Mouse (Mus musculus) MEL (cell line): Measurements from ENCODE around the gene Bace1. TPM values are rescaled to one million over a fixed set of nuclear protein-coding genes. Genes with fewer than 3 reads are reported as not detected.

Experiments used
- DNase-seq: peaks from one replicate; pipeline ENCODE4 v3.0.0; 2011; ENCODE audit warnings: low read depth, low spot score
- H3K27ac ChIP-seq: 2 replicates; pipeline ENCODE4 v1.5.1; 2012; ENCODE audit warnings: low read depth, mild to moderate bottlenecking, control low read depth, low read length, moderate library complexity; ENCODE audit not compliant: control insufficient read depth
- H3K27me3 ChIP-seq, 2 experiments: fragments of 150-350 bp in 1 of 2; sonication (generic) in 1 of 2; 2 replicates each; pipeline ENCODE4 v1.6.1; 2012; ENCODE audit warnings: low read length in 2 of 2, mild to moderate bottlenecking in 2 of 2, improper control_type of control experiment in 1 of 2, moderate library complexity in 1 of 2; ENCODE audit not compliant: insufficient read depth in 2 of 2, control insufficient read depth in 1 of 2
- H3K36me3 ChIP-seq, 2 experiments: 2 replicates each; pipeline ENCODE4 v1.6.1; 2012 to 2014; ENCODE audit warnings: low read length in 2 of 2, improper control_type of control experiment in 1 of 2, inconsistent platforms in 1 of 2, mild to moderate bottlenecking in 1 of 2; ENCODE audit not compliant: insufficient read depth in 2 of 2, control insufficient read depth in 1 of 2
- H3K4me1 ChIP-seq, 2 experiments: fragments of 150-350 bp in 1 of 2; sonication (generic) in 1 of 2; 2 replicates each; pipeline ENCODE4 v1.6.1; 2012; ENCODE audit warnings: low read length in 2 of 2, improper control_type of control experiment in 1 of 2, mild to moderate bottlenecking in 1 of 2; ENCODE audit not compliant: insufficient read depth in 2 of 2, control insufficient read depth in 1 of 2
- H3K4me3 ChIP-seq, 2 experiments: fragments of 150-350 bp in 1 of 2; sonication (generic) in 1 of 2; 2 replicates each; pipeline ENCODE4 v1.5.1; 2012; ENCODE audit warnings: low read depth in 2 of 2, low read length in 2 of 2, mild to moderate bottlenecking in 2 of 2, moderate library complexity in 2 of 2, control low read depth in 1 of 2, improper control_type of control experiment in 1 of 2; ENCODE audit not compliant: control insufficient read depth in 1 of 2, insufficient read depth in 1 of 2
- H3K79me2 ChIP-seq: 2 replicates; pipeline ENCODE4 v1.6.1; 2012; ENCODE audit warnings: mild to moderate bottlenecking, low read length, moderate library complexity; ENCODE audit not compliant: control insufficient read depth, poor library complexity, insufficient read depth
- H3K9ac ChIP-seq: 2 replicates; pipeline ENCODE4 v1.6.1; 2012; ENCODE audit warnings: low read depth, mild to moderate bottlenecking, control low read depth, low read length, moderate library complexity; ENCODE audit not compliant: control insufficient read depth, poor library complexity, severe bottlenecking
- H3K9me3 ChIP-seq: fragments of 150-350 bp; sonication (generic); replicated peaks from 2 replicates; pipeline ENCODE4 v1.6.1; 2012; ENCODE audit warnings: mild to moderate bottlenecking, low read length, improper control_type of control experiment, moderate library complexity; ENCODE audit not compliant: insufficient read depth
- ELF1 ChIP-seq: IDR thresholded peaks from 2 replicates; pipeline ENCODE4 v1.6.1; 2014; ENCODE audit warnings: low read depth, mild to moderate bottlenecking, inconsistent platforms, low read length, improper control_type of control experiment, moderate library complexity
- ETS1 ChIP-seq: IDR thresholded peaks from 2 replicates; pipeline ENCODE4 v1.6.1; 2012; ENCODE audit warnings: low read depth, mild to moderate bottlenecking, inconsistent platforms, low read length, improper control_type of control experiment, moderate library complexity
- GABPA ChIP-seq: IDR thresholded peaks from 2 replicates; pipeline ENCODE4 v1.6.1; 2012; ENCODE audit warnings: low read depth, mild to moderate bottlenecking, inconsistent platforms, low read length, improper control_type of control experiment, moderate library complexity
- GATA1 ChIP-seq: IDR thresholded peaks from 2 replicates; pipeline ENCODE4 v1.6.1; 2011; ENCODE audit warnings: low read depth, low read length, improper control_type of control experiment
- JUND ChIP-seq: IDR thresholded peaks from 2 replicates; pipeline ENCODE4 v1.6.1; 2011; ENCODE audit warnings: low read depth, mild to moderate bottlenecking, improper control_type of control experiment, low read length
- MAFK ChIP-seq: IDR thresholded peaks from 2 replicates; pipeline ENCODE4 v1.6.1; 2011; ENCODE audit warnings: low read depth, mild to moderate bottlenecking, low read length, improper control_type of control experiment, borderline replicate concordance
- MAX ChIP-seq: IDR thresholded peaks from 2 replicates; pipeline ENCODE4 v1.6.1; 2011; ENCODE audit warnings: low read length, improper control_type of control experiment
- MAZ ChIP-seq: IDR thresholded peaks from 2 replicates; pipeline ENCODE4 v1.6.1; 2012; ENCODE audit warnings: low read depth, mild to moderate bottlenecking, inconsistent platforms, low read length, improper control_type of control experiment
- MYC ChIP-seq: IDR thresholded peaks from 2 replicates; pipeline ENCODE4 v1.6.1; 2011; ENCODE audit warnings: low read depth, mild to moderate bottlenecking, low read length, improper control_type of control experiment, moderate library complexity
- RAD21 ChIP-seq: IDR thresholded peaks from 2 replicates; pipeline ENCODE4 v1.6.1; 2011; ENCODE audit warnings: mild to moderate bottlenecking, low read depth, low read length, improper control_type of control experiment
- TCF12 ChIP-seq: IDR thresholded peaks from 2 replicates; pipeline ENCODE4 v1.6.1; 2014; ENCODE audit warnings: low read depth, mild to moderate bottlenecking, inconsistent platforms, low read length, improper control_type of control experiment, moderate library complexity
- ZMIZ1 ChIP-seq: IDR thresholded peaks from 2 replicates; pipeline ENCODE4 v1.6.1; 2012; ENCODE audit warnings: low read depth, mild to moderate bottlenecking, inconsistent platforms, low read length, improper control_type of control experiment, moderate library complexity
- ZNF384 ChIP-seq: IDR thresholded peaks from 2 replicates; pipeline ENCODE4 v1.6.1; 2012; ENCODE audit warnings: low read depth, mild to moderate bottlenecking, inconsistent platforms, low read length, improper control_type of control experiment
- polyA plus RNA-seq, 2 experiments: library from polyadenylated mRNA; stranded (reverse) in 1 of 2; unstranded in 1 of 2; fragments of >175 nt in 1 of 2; fragments of >200 nt in 1 of 2; gene quantifications; 2 replicates each; pipeline versions ENCODE4 v1.2.1 to v1.2.4; 2012; ENCODE audit warnings: low replicate concordance in 2 of 2, low read depth in 1 of 2; ENCODE audit not compliant: insufficient read length in 2 of 2, insufficient read depth in 1 of 2, missing spikeins in 1 of 2
- total RNA-seq: library from RNA; depleted of rRNA; stranded (reverse); fragments of 300-350 nt; gene quantifications from 2 replicates; pipeline ENCODE4 v1.2.3, GENCODE M21; 2012; rRNA removed

Gene Bace1
- 0.27 and 0.33 TPM in 2 replicates for total RNA-seq
- polyA plus RNA-seq, result 1 to 10 TPM in 1 of 2 experiments, not detected in 1; 4.0 TPM

DNA sequence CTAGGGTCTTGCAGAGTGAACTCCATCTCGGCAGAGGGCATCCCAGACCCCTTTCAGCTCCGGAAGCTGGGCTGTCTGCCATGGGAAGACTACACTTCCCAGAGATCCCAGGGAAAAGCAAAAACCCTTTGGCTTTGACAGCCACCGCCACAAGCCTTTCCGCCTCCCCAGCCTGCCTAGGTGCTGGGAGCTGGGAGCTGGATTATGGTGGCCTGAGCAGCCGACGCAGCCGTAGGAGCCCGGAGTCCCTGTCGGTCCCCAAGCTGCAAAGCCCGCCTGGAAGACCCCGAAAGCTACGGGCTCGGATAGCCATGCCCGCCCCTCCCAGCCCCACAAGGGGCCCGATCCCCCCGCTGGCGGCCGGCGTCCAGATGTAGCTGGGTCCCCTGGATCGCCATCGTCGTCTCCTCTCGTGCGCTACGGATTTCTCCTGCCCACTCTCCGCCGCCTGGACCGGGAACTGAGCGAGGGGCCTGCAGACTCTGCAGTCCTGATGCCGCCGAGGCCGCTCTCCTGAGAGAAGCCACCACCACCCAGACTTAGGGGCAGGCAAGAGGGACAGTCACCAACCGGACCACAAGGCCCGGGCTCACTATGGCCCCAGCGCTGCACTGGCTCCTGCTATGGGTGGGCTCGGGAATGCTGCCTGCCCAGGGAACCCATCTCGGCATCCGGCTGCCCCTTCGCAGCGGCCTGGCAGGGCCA is at the start of gene Bace1:
TSS of gene Bace1 (plus strand) at position 147 of the 705 bp plus-strand sequence.
- Histone ChIP-seq H3K27me3 (peaks cover 0 to 2% of the 10 kb centered on the region in 2 experiments; a peak in 2 of 4 replicates), H3K4me3 (no peak within 1 kb of the TSS), H3K4me1 (no peaks in the 10 kb centered on the region), H3K9ac (no peak within 1 kb of the TSS), H3K36me3 (no peaks in the 10 kb centered on the region), H3K9me3 (no peaks in the 10 kb centered on the region), H3K79me2 (no peaks in the 10 kb centered on the region), H3K27ac (no peak within 1 kb of the TSS)
- DNase-seq, result no peak
- TF ChIP-seq ZMIZ1, result no peak
- no peak for TF ChIP-seq MAFK
- no peak for TF ChIP-seq ELF1
- TF ChIP-seq RAD21, result no peak
- no peak for TF ChIP-seq GABPA
- TF ChIP-seq ETS1, result no peak
- no peak for TF ChIP-seq MAX
- no peak for TF ChIP-seq MYC
- TF ChIP-seq JUND, result no peak

DNA sequence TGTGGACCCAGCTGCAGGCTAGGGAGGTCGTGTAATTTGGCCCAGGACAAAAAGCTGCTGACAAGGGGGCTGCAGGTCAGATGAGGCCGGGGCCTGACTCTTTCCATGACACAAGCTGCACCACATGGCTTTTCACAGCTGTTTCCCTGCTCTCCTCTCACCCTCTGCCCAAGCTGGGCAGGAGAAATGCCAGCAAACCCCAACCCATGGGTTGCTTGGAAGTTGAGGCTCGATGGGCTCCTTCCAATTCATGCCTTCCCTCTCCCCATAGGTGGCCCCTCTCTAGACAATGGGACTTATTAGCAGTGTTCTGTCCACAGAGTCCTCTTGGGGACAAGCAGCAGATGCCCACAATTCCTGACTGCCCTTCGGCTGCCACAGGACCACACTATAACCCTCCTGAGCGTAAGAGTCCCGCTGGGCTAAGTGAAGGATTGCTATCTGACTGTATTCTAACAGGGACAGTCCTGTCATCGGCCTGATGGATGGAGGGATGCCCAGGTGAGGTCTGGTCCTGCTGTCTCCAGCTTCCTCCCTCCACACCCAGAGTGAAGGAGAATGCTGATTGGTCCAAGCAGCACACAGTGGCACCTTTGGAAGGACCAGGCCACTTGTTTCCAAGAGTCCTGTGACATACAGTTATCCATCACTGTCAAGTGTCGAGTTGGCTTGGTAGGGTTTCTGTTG is 46.8 kb upstream of the Bace1 start:
- no peak for TF ChIP-seq ZNF384
- no peak for TF ChIP-seq GATA1
- TF ChIP-seq MAZ, result no peak
- TF ChIP-seq JUND, result no peak
- TF ChIP-seq TCF12, result no peak
- Histone ChIP-seq H3K27me3 (no peaks in the 10 kb centered on the region), H3K4me3 (no peak overlapping the region), H3K79me2 (no peaks in the 10 kb centered on the region), H3K9ac (no peak overlapping the region), H3K36me3 (peaks cover 0 to 16% of the 10 kb centered on the region in 2 experiments; a peak in 2 of 4 replicates), H3K9me3 (no peaks in the 10 kb centered on the region), H3K4me1 (peaks cover 8 to 27% of the 10 kb centered on the region in 2 experiments), H3K27ac (no peak overlapping the region)
- no peak for DNase-seq
